Mouse (Mus musculus): ENCODE results near the gene Tmem18. TPM values are rescaled to one million over a fixed set of nuclear protein-coding genes. Genes with fewer than 3 reads are reported as not detected.

Tmem18 gene
- 29.4 and 29.7 TPM in 2 replicates for polyA plus RNA-seq (2014; fragmentation: Nextera tagmentation; extraction: Ambion mirVana)

DNA sequence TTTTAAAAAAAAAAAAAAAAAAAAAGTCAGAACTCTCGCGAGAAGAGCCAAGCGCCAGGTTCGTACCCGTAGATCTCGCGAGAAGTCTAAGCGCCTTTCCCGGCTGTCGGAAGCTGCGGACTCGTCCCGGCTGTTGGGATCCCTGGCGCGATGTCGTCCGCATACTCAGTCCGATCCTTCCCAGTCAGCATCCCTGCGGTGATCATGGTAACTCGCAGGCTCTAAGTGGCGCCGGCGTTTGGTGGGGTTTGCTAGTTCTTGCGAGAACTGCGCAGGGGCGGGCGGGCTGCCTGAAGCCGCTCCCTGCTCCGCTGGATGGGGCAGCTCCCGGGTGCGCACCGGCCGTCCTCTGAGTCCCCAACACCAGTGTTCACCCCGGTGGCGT lies at the start of gene Tmem18:
TSS of gene Tmem18 (plus strand) at position 71 of the 385 bp plus-strand sequence.
- DNase-seq (ENCODE audit: low spot score) (peak; percentile 89), ATAC-seq (ENCODE audit: insufficient read depth, low FRiP score, low TSS enrichment) (peak; percentile 95)
- peak within 1 kb of the TSS; percentile 82 for H3K4me2 ChIP-seq (ENCODE audit: low read depth)
- H3K27ac ChIP-seq (ENCODE audit: low read depth, low read length), result peak within 1 kb of the TSS; percentile 24; the same call in 1 of the 2 replicates
- H3K9ac ChIP-seq (ENCODE audit: low read length), result peak within 1 kb of the TSS; percentile 78
- under 1% methylated on average over 34 of the region's 35 CpGs for WGBS
- H3K9me3 ChIP-seq (ENCODE audit: control insufficient read depth, low read length), result no peaks in the 10 kb centered on the region
- H3K27me3 ChIP-seq (ENCODE audit: control insufficient read depth, insufficient read depth, low read length), result no peaks in the 10 kb centered on the region
- no peaks in the 10 kb centered on the region for H3K4me1 ChIP-seq (ENCODE audit: control insufficient read depth, insufficient read depth, low read length)
- H3K36me3 ChIP-seq (ENCODE audit: control insufficient read depth, insufficient read depth, low read length), result peaks cover 2% of the 10 kb centered on the region; the same call in 1 of the 2 replicates
- H3K4me3 ChIP-seq (ENCODE audit: low read depth, low read length), result peak within 1 kb of the TSS; percentile 59

DNA sequence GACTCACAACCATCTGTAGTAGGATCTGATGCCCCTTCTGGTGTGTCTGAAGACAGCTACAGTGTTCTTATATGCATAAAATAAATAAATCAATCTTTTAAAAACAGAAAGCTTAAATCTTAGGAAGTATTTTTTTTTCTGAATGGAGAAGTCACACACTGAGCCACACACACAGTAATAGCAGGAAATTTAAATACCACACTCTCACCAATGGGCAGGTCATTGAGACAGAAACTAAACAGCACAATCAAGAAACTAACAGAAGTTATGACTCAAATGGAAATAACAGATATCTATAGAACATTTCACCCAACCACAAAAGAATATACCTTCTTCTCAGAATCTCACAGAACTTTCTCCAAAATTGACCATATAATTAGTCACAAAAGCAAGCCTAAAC lies 26.9 kb upstream of the Tmem18 start:
- Histone ChIP-seq H3K27ac (ENCODE audit: low read depth, low read length) (no peak overlapping the region), H3K9ac (ENCODE audit: low read length) (no peak overlapping the region), H3K9me3 (ENCODE audit: control insufficient read depth, low read length) (no peaks in the 10 kb centered on the region), H3K4me3 (ENCODE audit: low read depth, low read length) (no peak overlapping the region), H3K4me2 (ENCODE audit: low read depth) (no peak overlapping the region), H3K27me3 (ENCODE audit: control insufficient read depth, insufficient read depth, low read length) (no peaks in the 10 kb centered on the region), H3K4me1 (ENCODE audit: control insufficient read depth, insufficient read depth, low read length) (no peaks in the 10 kb centered on the region), H3K36me3 (ENCODE audit: control insufficient read depth, insufficient read depth, low read length) (no peaks in the 10 kb centered on the region)
- DNase-seq (ENCODE audit: low spot score) (no peak), ATAC-seq (ENCODE audit: insufficient read depth, low FRiP score, low TSS enrichment) (no peak)

DNA sequence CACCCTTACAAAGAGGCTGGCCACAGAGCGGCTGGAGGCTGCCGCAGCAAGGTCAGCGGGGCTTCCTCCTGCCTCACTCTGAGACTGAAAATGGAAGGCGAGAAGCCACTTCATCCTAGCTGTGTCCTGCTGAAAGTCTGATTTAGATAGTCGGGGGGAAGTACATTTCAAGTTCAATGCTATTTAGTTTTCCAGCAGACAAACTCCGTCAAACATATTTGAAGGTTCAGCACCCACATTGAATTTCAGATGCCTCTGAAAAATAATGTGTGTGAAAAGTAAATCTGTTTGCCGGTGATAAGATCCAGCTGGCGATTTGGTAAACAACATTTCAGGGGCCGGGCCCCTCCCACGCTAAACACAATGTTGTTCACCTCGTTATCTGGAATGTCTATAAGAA lies 22.8 kb upstream of the Tmem18 start:
- DNase-seq (ENCODE audit: low spot score) (peak; percentile 13), ATAC-seq (ENCODE audit: insufficient read depth, low FRiP score, low TSS enrichment) (no peak)
- WGBS, result 32% methylated on average over 11 of the region's 11 CpGs
- no peaks in the 10 kb centered on the region for H3K36me3 ChIP-seq (ENCODE audit: control insufficient read depth, insufficient read depth, low read length)
- no peaks in the 10 kb centered on the region for H3K4me1 ChIP-seq (ENCODE audit: control insufficient read depth, insufficient read depth, low read length)
- no peaks in the 10 kb centered on the region for H3K27me3 ChIP-seq (ENCODE audit: control insufficient read depth, insufficient read depth, low read length)
- no peaks in the 10 kb centered on the region for H3K9me3 ChIP-seq (ENCODE audit: control insufficient read depth, low read length)
- no peak overlapping the region for H3K4me2 ChIP-seq (ENCODE audit: low read depth)
- H3K27ac ChIP-seq (ENCODE audit: low read depth, low read length), result no peak overlapping the region
- no peak overlapping the region for H3K4me3 ChIP-seq (ENCODE audit: low read depth, low read length)
- no peak overlapping the region for H3K9ac ChIP-seq (ENCODE audit: low read length)

DNA sequence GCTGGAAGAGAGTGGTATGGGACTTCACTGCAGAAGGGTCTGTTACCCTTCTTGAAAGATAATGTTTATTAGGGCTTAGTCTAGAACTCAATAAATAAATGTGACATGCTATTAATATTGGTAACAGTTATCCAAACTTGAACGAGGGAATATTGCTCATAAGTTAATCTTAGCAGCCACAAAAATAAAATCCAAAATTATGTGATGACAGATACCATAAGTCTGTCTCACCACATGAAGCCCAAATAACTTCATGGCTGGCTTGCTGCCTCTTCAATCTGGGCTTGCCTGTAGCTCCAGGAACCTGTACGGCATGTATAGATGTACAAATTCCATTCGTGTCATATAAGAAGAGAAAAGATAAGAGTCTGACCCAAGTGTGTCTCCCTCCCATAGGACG lies 12.2 kb upstream of the Tmem18 start:
- 86% methylated on average over 4 of the region's 4 CpGs for WGBS
- Histone ChIP-seq H3K4me2 (ENCODE audit: low read depth) (no peak overlapping the region), H3K9me3 (ENCODE audit: control insufficient read depth, low read length) (no peaks in the 10 kb centered on the region), H3K4me3 (ENCODE audit: low read depth, low read length) (no peak overlapping the region), H3K36me3 (ENCODE audit: control insufficient read depth, insufficient read depth, low read length) (no peaks in the 10 kb centered on the region), H3K9ac (ENCODE audit: low read length) (no peak overlapping the region), H3K27ac (ENCODE audit: low read depth, low read length) (no peak overlapping the region), H3K27me3 (ENCODE audit: control insufficient read depth, insufficient read depth, low read length) (no peaks in the 10 kb centered on the region), H3K4me1 (ENCODE audit: control insufficient read depth, insufficient read depth, low read length) (no peaks in the 10 kb centered on the region)
- DNase-seq (ENCODE audit: low spot score), result no peak
- ATAC-seq (ENCODE audit: insufficient read depth, low FRiP score, low TSS enrichment), result no peak

DNA sequence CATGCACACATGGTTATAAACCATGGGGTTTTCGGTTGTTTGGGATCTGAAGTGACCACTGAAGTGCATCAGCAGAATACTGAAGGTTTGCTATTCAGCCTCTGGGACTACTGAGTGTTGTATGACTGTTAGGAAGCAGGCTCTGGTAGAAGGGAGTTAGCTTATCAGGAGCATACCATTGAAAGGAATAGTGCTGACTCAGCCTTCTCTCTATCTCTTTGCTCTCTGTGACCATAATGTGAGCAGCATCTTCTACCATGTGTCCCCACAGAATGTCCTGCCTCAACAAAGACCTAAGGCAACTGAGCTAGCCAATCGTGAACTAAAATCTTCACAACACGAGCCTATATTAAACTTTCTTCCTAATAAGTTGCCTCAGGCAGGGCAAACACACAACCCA lies 8.3 kb upstream of the Tmem18 start:
- ATAC-seq (ENCODE audit: insufficient read depth, low FRiP score, low TSS enrichment) (no peak), DNase-seq (ENCODE audit: low spot score) (no peak)
- no peaks in the 10 kb centered on the region for H3K9me3 ChIP-seq (ENCODE audit: control insufficient read depth, low read length)
- H3K27me3 ChIP-seq (ENCODE audit: control insufficient read depth, insufficient read depth, low read length), result no peaks in the 10 kb centered on the region
- no peak overlapping the region for H3K4me3 ChIP-seq (ENCODE audit: low read depth, low read length)
- no peaks in the 10 kb centered on the region for H3K4me1 ChIP-seq (ENCODE audit: control insufficient read depth, insufficient read depth, low read length)
- no peaks in the 10 kb centered on the region for H3K36me3 ChIP-seq (ENCODE audit: control insufficient read depth, insufficient read depth, low read length)
- no peak overlapping the region for H3K9ac ChIP-seq (ENCODE audit: low read length)
- 82% methylated on average over 3 of the region's 3 CpGs for WGBS
- no peak overlapping the region for H3K4me2 ChIP-seq (ENCODE audit: low read depth)
- no peak overlapping the region for H3K27ac ChIP-seq (ENCODE audit: low read depth, low read length)

DNA sequence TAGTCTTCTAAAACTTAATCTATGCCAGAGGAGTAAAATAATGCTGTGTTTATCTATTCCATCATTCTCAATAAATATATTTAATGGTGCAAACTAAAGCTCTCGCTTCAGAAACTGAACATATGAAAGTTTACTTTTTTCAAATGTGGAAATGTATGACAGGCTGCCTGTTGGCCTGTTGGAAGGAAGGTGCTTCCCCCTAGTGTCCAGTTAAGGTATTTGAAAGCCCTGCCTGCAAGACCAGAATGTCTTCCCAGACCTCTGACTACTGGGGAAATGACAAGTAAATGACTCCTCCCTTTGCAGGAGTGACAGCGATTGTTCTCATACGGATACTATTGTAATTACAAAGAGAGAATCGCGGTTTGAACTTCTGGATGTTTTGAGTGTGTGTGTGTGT lies 6.2 kb upstream of the Tmem18 start:
- no peaks in the 10 kb centered on the region for H3K36me3 ChIP-seq (ENCODE audit: control insufficient read depth, insufficient read depth, low read length)
- 15% methylated on average over 5 of the region's 5 CpGs for WGBS
- H3K4me3 ChIP-seq (ENCODE audit: low read depth, low read length), result no peak overlapping the region
- peak; percentile 57 for DNase-seq (ENCODE audit: low spot score)
- no peak overlapping the region for H3K27ac ChIP-seq (ENCODE audit: low read depth, low read length)
- H3K4me2 ChIP-seq (ENCODE audit: low read depth), result no peak overlapping the region
- H3K4me1 ChIP-seq (ENCODE audit: control insufficient read depth, insufficient read depth, low read length), result no peaks in the 10 kb centered on the region
- no peaks in the 10 kb centered on the region for H3K9me3 ChIP-seq (ENCODE audit: control insufficient read depth, low read length)
- no peaks in the 10 kb centered on the region for H3K27me3 ChIP-seq (ENCODE audit: control insufficient read depth, insufficient read depth, low read length)
- ATAC-seq (ENCODE audit: insufficient read depth, low FRiP score, low TSS enrichment), result no peak
- H3K9ac ChIP-seq (ENCODE audit: low read length), result no peak overlapping the region

DNA sequence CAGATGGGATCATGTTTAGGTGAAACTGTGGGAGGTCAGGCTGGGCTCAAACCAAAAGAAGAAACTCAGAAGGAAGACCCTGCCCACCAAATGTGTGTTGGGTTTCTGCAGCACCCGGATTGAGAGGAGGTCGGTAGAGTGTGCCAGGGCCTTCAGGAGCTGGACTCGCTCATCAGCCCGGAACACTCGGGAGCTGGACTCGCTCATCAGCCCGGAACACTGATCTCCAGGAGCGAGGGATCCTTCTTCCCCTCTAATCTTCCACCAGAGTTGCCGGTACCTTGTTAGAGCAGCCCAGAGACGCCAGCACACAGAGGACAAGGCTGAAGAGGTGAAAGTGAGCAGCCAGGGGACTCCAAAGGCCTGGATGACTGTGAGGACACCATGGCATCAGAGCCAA lies 2.9 kb upstream of the Tmem18 start:
- H3K36me3 ChIP-seq (ENCODE audit: control insufficient read depth, insufficient read depth, low read length), result no peaks in the 10 kb centered on the region
- H3K9ac ChIP-seq (ENCODE audit: low read length), result no peak overlapping the region
- ATAC-seq (ENCODE audit: insufficient read depth, low FRiP score, low TSS enrichment) (no peak), DNase-seq (ENCODE audit: low spot score) (no peak)
- H3K4me2 ChIP-seq (ENCODE audit: low read depth), result no peak overlapping the region
- no peaks in the 10 kb centered on the region for H3K9me3 ChIP-seq (ENCODE audit: control insufficient read depth, low read length)
- no peak overlapping the region for H3K27ac ChIP-seq (ENCODE audit: low read depth, low read length)
- no peaks in the 10 kb centered on the region for H3K4me1 ChIP-seq (ENCODE audit: control insufficient read depth, insufficient read depth, low read length)
- H3K4me3 ChIP-seq (ENCODE audit: low read depth, low read length), result no peak overlapping the region
- WGBS, result 91% methylated on average over 10 of the region's 10 CpGs
- H3K27me3 ChIP-seq (ENCODE audit: control insufficient read depth, insufficient read depth, low read length), result no peaks in the 10 kb centered on the region

DNA sequence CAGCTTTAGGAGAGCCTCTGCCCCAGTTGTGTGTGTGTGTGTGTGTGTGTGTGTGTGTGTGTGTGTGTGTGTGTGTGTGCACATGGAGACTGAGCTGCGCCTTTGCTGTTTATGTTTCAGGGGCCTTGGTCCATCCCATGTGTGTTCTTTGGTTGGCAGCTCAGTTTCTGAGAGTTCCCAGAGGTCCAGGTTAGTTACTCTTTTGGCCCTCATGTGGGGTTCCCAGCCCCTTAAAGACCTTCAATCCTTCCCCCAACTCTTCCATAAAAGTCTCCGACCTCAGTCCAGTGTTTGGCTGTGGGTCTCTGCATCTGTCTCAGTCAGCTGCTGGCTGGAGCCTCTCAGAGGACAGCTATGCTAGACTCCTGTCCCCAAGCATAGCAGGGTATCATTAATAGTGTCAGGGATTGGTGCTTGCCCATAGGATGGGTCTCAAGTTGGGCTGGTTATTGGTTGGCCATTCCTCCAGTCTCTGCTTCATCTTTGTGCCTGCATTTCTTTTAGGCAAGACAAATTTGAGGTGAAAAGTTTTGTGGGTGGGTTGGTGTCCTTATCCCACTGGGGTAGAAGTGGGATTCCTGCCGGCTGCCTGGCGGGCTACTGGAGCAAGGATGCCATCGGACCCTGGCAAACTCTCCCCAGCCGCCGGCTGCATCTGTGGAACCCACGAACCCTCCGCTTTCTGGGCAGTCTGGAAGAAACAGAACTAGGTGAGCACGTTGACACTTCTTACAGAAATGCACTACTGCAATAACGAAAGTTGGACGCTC lies 455 bp upstream of the Tmem18 start:
- peak; percentile 60 for ATAC-seq (ENCODE audit: insufficient read depth, low FRiP score, low TSS enrichment)
- Histone ChIP-seq H3K9me3 (ENCODE audit: control insufficient read depth, low read length) (no peaks in the 10 kb centered on the region), H3K36me3 (ENCODE audit: control insufficient read depth, insufficient read depth, low read length) (no peaks in the 10 kb centered on the region; the same call in 1 of the 2 replicates), H3K4me3 (ENCODE audit: low read depth, low read length) (peak overlapping the region; percentile 59), H3K27me3 (ENCODE audit: control insufficient read depth, insufficient read depth, low read length) (no peaks in the 10 kb centered on the region), H3K4me1 (ENCODE audit: control insufficient read depth, insufficient read depth, low read length) (no peaks in the 10 kb centered on the region), H3K9ac (ENCODE audit: low read length) (peak overlapping the region; percentile 78), H3K27ac (ENCODE audit: low read depth, low read length) (peak overlapping the region; percentile 24; the same call in 1 of the 2 replicates), H3K4me2 (ENCODE audit: low read depth) (peak overlapping the region; percentile 43)
- no peak for DNase-seq (ENCODE audit: low spot score)
- 14% methylated on average over 12 of the region's 12 CpGs for WGBS

DNA sequence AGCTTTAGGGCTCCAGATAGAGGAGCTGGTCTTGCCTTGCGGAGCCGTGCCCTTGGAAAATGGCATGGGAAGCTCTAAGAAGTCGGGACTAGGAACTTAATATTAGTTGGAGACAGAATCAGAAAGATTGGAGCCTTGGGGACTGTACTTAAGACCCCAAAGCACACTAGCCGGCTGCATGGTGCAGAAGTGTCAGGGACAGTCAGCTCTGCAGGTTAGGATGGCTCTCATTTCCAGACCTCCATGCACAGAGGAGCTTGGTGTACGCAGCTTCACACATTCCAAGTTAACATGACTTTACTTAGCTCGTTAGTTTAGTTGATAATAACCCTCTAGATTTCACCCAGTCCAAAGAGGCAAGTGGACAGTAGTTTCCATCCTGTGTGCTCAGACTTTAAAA lies 637 bp downstream of the Tmem18 start:
- H3K27ac ChIP-seq (ENCODE audit: low read depth, low read length), result no peak overlapping the region
- ATAC-seq (ENCODE audit: insufficient read depth, low FRiP score, low TSS enrichment) (no peak), DNase-seq (ENCODE audit: low spot score) (no peak)
- H3K27me3 ChIP-seq (ENCODE audit: control insufficient read depth, insufficient read depth, low read length), result no peaks in the 10 kb centered on the region
- 16% methylated on average over 6 of the region's 6 CpGs for WGBS
- H3K4me2 ChIP-seq (ENCODE audit: low read depth), result peak overlapping the region; percentile 82
- H3K36me3 ChIP-seq (ENCODE audit: control insufficient read depth, insufficient read depth, low read length), result peaks cover 2% of the 10 kb centered on the region; the same call in 1 of the 2 replicates
- H3K4me3 ChIP-seq (ENCODE audit: low read depth, low read length), result peak overlapping the region; percentile 59
- H3K9me3 ChIP-seq (ENCODE audit: control insufficient read depth, low read length), result no peaks in the 10 kb centered on the region
- no peaks in the 10 kb centered on the region for H3K4me1 ChIP-seq (ENCODE audit: control insufficient read depth, insufficient read depth, low read length)
- peak overlapping the region; percentile 78 for H3K9ac ChIP-seq (ENCODE audit: low read length)

All from neural tube, embryonic 11.5 days (tissue).